Mouse (Mus musculus): Measurements from ENCODE around the gene Ccdc148. TPM values are rescaled to one million over a fixed set of nuclear protein-coding genes. Genes with fewer than 3 reads are reported as not detected.

The Ccdc148 gene
- total RNA-seq, 1 experiment from 2014 or later, result 1.1 TPM

DNA sequence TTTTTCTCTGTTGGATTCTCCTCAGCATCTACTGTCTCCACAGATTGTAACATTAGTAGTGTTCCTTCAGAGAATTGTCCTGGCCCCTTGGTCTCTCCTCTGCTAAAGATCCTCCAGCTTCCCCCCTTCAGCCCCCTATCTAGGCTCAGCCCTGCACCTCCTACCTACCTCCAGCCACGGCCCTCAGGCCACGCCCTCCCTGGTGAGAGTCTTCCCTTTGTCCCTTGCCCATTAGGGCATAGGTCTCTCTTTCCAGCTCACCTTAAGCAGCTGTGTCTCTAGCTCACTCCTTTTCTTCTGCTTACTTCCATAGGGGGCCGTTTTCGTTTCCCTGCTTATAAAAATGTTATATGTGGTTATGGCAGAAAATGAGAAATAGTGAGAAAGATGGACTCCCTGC lies 23.1 kb upstream of the Ccdc148 start:
- ATAC-seq (replicated peaks; ENCODE audit: insufficient number of reproducible peaks, low FRiP score, low TSS enrichment, poor library complexity, severe bottlenecking), result no peak

- no peak for ATAC-seq (replicated peaks; ENCODE audit: insufficient number of reproducible peaks, low FRiP score, low TSS enrichment, poor library complexity, severe bottlenecking)
Observed at GRCm38 (mm10) chr2:59181321-59182113, 21.0 kb upstream of the Ccdc148 start.

DNA sequence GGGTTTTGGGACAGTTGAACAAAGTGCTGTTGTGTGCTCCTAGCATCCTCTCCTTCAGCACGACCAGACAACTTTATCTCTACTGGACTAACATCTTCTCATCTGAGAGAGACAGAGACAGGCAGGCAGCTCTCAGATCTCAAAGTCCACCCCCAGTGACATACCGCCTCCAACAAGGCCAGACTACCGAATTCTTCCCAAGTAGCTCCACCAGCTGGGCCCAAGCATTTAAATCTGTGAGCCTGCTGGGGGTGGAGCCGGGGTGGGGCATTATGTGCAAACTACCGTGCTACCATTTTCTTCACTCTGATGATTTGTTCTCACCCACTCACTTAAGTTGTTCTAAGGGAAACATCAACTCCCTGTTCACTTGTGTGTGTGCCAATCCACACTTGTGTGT lies 19.0 kb upstream of the Ccdc148 start:
- no peak for ATAC-seq (replicated peaks; ENCODE audit: insufficient number of reproducible peaks, low FRiP score, low TSS enrichment, poor library complexity, severe bottlenecking)

DNA sequence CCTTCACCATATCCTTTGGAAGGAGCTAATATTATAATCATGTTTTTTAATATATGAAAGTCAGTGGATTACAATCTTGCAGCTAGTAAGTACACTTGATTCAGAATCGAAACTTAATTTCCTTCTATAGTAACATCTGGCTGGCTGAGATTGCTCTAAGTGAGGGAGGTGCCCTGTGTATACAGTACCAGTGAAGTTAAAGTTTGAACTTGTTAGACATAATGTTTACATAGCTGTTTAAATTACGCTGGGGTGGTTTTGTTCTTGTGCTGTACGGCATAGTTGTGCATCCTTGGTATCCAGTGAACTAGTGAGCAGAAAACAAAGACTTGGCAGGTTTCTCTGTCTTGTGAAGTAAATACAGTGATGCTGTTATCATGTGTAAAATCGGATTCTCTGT lies 18.5 kb upstream of the Ccdc148 start:
- ATAC-seq (replicated peaks; ENCODE audit: insufficient number of reproducible peaks, low FRiP score, low TSS enrichment, poor library complexity, severe bottlenecking), result no peak

- ATAC-seq (replicated peaks; ENCODE audit: insufficient number of reproducible peaks, low FRiP score, low TSS enrichment, poor library complexity, severe bottlenecking), result no peak
Observed at GRCm38 (mm10) chr2:59178191-59178590, 17.7 kb upstream of the Ccdc148 start.

DNA sequence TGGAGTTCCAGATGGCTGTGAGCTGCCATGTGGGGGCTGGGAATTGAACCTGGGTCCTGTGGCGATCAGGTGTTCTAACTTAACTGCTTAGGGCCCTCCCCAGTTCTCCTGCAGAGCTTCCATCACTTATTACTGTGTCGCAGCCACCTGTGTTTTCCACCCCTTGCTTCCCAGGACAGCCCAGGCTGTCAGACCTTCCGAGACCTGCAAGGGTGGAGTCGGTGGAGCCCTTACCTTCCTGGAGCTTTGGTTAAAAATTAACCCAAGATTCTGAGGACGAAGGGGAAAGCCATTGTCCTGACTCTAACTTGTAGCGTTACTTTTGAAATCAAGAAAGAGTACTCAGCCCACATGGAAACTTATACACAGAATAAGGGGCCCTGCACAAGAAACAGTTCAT lies 15.4 kb upstream of the Ccdc148 start:
- ATAC-seq (replicated peaks; ENCODE audit: insufficient number of reproducible peaks, low FRiP score, low TSS enrichment, poor library complexity, severe bottlenecking), result no peak

DNA sequence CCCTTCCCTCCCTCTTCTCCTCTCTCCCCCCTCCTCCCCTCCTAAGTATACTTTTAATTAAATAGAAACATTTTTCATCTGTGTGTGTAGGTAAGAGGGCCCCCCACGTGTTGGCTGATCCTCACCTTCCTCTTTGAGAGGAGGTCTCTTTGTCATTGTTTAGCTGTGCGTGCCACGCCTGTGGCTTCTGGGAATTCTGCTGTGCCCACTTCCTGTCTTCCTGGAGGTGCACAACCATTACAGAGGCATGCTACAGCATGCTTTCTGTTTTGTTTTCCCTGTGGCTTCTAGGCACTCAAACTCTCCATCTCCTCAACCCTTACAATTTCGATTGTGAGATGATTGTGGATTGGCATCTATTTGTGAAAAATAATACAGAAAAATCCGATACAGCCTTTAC lies 11.1 kb upstream of the Ccdc148 start:
- no peak for ATAC-seq (replicated peaks; ENCODE audit: insufficient number of reproducible peaks, low FRiP score, low TSS enrichment, poor library complexity, severe bottlenecking)

DNA sequence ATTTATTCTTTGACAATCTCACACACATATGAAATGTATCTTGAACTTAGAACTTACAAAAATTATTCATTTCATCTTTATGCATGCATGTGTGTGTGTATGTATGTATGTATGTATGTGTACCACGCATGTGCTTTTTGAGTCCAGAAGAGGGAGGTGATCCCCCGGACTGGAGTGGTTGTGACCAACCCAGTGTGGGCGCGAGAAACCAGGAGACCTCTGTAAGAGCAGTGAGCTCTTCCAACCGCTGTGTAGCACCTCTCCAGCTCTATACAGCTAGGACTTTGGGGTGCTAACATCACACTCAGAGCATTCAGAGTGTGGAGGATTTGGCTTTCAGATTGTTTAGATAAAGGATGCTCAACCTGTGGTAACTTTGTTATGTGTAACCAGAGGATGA lies 10.1 kb upstream of the Ccdc148 start:
- no peak for ATAC-seq (replicated peaks; ENCODE audit: insufficient number of reproducible peaks, low FRiP score, low TSS enrichment, poor library complexity, severe bottlenecking)

GRCm38 (mm10) chr2:59170208-59170589 lies 9.7 kb upstream of the Ccdc148 start:
- no peak for ATAC-seq (replicated peaks; ENCODE audit: insufficient number of reproducible peaks, low FRiP score, low TSS enrichment, poor library complexity, severe bottlenecking)

DNA sequence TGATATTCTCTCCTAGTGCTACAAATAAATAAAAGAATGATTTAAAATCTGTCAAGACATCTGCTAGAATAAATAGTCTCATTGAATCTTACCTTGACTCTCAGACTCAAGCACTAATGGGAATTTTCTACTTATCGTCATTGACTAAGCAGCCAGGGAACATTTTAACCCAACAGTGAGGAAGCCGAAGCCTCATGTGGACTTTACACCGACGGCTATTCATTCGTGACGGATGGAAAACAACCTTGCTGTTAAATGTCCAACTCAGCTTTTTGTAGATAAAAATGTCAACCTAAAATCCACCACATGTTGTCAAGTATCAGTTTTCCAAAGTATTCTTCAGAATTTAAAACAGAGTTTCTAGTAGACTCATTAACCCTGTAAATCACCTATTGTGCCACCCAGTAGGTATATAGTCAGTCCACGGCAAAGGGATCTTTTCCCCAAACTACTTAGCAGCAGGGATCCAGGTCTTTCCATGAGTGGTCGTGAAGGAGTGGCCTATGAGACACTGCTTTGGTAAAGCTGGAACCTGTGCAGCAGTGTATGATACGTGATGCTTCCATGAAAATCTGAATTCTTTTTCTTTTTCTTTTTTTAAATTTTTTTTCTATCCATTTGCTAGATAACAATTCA lies 9.2 kb upstream of the Ccdc148 start:
- no peak for ATAC-seq (replicated peaks; ENCODE audit: insufficient number of reproducible peaks, low FRiP score, low TSS enrichment, poor library complexity, severe bottlenecking)

DNA sequence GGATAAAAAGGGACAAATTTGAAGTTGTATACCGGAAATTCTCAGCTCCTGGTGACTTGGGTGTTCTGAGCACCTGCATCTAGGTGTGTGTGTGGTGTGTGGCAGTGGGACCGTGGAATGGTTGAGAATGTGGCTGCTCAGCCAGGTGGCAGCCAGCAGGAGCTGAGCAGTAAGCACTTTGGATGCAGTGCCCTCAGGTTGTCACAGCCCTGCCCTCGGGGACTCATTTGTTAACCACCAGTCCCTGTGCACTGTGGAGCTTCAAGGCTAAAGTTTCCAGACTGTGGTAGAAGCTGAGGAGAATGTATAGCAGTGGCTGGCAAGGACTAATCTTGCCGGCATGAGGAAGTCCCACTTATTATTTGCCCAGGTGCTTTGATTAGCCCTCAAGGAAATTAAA lies 7.3 kb upstream of the Ccdc148 start:
- 0 out of 2 replicates have a peak, but pooled peaks have one; percentile 22 for ATAC-seq (replicated peaks; ENCODE audit: insufficient number of reproducible peaks, low FRiP score, low TSS enrichment, poor library complexity, severe bottlenecking)

GRCm38 (mm10) chr2:59166976-59167375 lies 6.5 kb upstream of the Ccdc148 start:
- no peak for ATAC-seq (replicated peaks; ENCODE audit: insufficient number of reproducible peaks, low FRiP score, low TSS enrichment, poor library complexity, severe bottlenecking)

- ATAC-seq (replicated peaks; ENCODE audit: insufficient number of reproducible peaks, low FRiP score, low TSS enrichment, poor library complexity, severe bottlenecking), result no peak
Observed at GRCm38 (mm10) chr2:59162285-59162600, 1.8 kb upstream of the Ccdc148 start.

- peak; percentile 32; the same call in 1 of the 2 replicates for ATAC-seq (replicated peaks; ENCODE audit: insufficient number of reproducible peaks, low FRiP score, low TSS enrichment, poor library complexity, severe bottlenecking)
Observed at GRCm38 (mm10) chr2:59161441-59162284, 1.2 kb upstream of the Ccdc148 start.

- ATAC-seq (replicated peaks; ENCODE audit: insufficient number of reproducible peaks, low FRiP score, low TSS enrichment, poor library complexity, severe bottlenecking), result no peak
Observed at GRCm38 (mm10) chr2:59161021-59161440, 548 bp upstream of the Ccdc148 start.

DNA sequence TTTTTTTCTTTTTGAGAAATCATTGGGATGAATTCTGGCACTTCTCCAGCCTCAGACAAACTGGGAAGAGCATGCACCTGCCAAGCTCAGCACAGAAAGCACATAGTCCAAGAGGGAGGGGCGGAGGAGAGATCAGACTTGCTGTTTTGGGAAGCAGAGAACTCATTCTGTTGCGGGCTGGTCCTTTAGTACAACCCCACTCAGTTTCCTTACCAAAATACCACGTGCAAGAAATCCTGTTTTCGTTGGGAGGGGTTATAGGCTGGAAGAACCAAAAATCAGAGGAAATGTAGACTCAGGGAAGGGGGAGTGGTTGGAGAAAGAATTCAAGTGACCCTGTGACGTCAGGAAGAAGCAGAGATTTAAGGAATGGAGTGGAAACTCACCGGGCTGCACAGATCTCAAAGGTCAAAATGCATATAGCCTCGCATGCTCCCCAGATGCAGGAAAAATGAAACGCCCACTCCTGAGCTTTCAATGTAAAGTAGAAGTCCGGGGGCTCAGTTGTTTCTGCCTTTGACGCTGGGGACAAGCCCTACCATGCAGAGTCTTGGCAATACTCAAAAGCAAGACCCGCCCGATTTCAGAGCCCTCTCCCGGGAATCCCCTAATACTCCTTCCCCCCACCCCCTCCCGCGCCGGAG lies 400 bp downstream of the Ccdc148 start:
- ATAC-seq (replicated peaks; ENCODE audit: insufficient number of reproducible peaks, low FRiP score, low TSS enrichment, poor library complexity, severe bottlenecking), result no peak

DNA sequence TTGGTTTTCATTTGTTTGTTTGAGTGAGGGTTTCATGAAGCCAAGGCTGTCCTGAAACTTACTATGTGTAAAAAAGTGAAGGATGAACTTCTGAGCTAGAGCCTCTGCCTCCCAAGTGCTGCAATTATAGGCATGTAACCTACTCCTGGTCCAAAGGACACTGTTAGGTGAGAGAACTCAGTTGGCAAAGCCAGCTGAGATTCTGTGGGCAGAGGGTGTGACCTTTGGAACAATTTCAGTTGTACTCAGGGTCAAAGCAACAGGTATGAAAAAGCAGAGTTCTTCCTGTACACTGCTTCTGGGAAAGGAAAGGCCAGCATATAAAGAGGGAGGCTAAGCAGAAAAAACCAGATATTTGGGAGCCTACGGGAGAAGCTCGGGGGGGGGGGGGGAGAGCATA lies 2.4 kb downstream of the Ccdc148 start:
- ATAC-seq (replicated peaks; ENCODE audit: insufficient number of reproducible peaks, low FRiP score, low TSS enrichment, poor library complexity, severe bottlenecking), result no peak

DNA sequence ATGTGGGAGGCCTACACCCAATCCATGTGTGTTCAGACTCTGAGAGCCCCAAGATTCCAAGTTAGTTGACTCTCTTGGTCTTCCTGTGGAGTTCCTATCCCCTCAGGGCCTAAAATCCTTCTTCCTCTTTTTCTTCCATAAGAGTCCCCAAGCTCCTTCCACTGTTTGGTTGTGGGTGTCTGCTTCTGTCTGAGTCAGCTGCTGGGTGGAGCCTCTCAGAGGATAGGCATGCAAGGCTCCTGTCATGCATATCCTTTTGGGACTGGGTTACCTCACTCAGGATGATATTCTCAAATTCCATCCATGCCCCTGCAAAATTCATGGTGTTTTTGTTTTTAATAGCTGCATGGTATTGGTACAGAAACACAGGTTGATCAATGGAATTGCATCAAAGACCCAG lies 5.1 kb downstream of the Ccdc148 start:
- ATAC-seq (replicated peaks; ENCODE audit: insufficient number of reproducible peaks, low FRiP score, low TSS enrichment, poor library complexity, severe bottlenecking), result no peak

DNA sequence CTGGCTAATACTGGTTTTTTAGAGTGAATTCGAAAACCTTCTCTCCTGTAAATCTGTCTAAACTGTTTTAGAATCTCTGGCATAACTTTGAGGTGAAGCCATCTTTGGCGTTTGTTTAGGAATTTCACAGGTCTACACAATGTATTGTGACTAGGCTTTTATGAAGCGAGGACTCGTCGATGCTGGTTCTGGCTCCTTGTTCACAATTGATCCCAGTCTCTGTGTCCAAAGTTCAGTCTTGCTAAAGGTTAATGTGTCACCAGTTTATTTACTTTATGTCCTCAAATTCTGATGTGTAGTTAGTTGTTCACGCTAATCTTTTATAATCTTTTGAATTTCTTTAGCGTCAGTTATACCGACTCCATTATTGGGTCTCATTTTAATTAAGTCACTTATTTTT lies 29.4 kb downstream of the Ccdc148 start:
- no peak for ATAC-seq (replicated peaks; ENCODE audit: insufficient number of reproducible peaks, low FRiP score, low TSS enrichment, poor library complexity, severe bottlenecking)
